Mouse (Mus musculus) bone marrow, adult 2 months (tissue): ENCODE measurements around the gene Colgalt1.

ENCODE experiments used
- CTCF ChIP-seq: fragments of 200-500 bp; IDR thresholded peaks from 2 replicates; pipeline ENCODE4 v1.5.1; 2011; ENCODE audit warnings: low read length, control low read depth; ENCODE audit not compliant: control insufficient read depth, insufficient read depth
- POLR2A ChIP-seq: fragments of 200-500 bp; IDR thresholded peaks from 2 replicates; pipeline ENCODE4 v1.6.1; 2011; ENCODE audit warnings: low read depth, mild to moderate bottlenecking, control low read depth, low read length, borderline replicate concordance; ENCODE audit not compliant: control insufficient read depth

DNA sequence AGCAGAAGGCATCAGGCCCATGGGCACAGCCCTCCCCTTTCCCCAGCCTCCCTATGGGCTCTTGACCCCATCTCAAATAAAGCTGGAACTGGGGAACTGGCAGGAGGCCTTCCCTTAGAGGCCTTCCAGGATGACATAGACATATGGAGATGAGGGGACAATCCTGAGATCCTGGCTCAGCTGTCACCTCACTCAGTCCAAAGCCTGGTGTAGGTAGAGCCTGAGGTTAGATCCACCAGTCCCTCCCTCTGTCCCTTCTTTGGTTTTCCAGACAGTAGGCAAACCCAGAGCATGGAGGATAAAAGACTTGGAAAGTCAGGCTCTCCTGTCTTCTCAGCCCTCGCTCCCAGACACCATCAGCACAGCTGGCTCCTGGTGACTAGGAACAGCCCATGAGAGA, 56.1 kb downstream of the Colgalt1 start:
- TF ChIP-seq CTCF (no peak), POLR2A (no peak)
